Mouse (Mus musculus) liver, adult (tissue): ENCODE results near the gene Ccdc155.

Source experiments
- GATA4 ChIP-seq: IDR thresholded peaks from 2 replicates; pipeline ENCODE4 v1.6.1; 2014; ENCODE audit warnings: mild to moderate bottlenecking, low read length; ENCODE audit not compliant: insufficient replicate concordance

Ccdc155 gene

GRCm38 (mm10) chr7:45204380-45205143 is at the start of gene Ccdc155:
Gene Ccdc155 (minus strand): TSS chr7:45204892.
- no peak for TF ChIP-seq GATA4

GRCm38 (mm10) chr7:45253806-45254205 is 49.1 kb upstream of the Ccdc155 start:
- no peak for TF ChIP-seq GATA4

- TF ChIP-seq GATA4: no peak
Observed at GRCm38 (mm10) chr7:45247666-45248065, 43.0 kb upstream of the Ccdc155 start.

GRCm38 (mm10) chr7:45241389-45241749 is 36.7 kb upstream of the Ccdc155 start:
- no peak for TF ChIP-seq GATA4

- TF ChIP-seq GATA4: no peak
Observed at GRCm38 (mm10) chr7:45240633-45241388, 36.1 kb upstream of the Ccdc155 start, which contains the start of gene Slc6a16. Gene Slc6a16 (plus strand): TSS chr7:45241085.

- no peak for TF ChIP-seq GATA4
Observed at GRCm38 (mm10) chr7:45240109-45240508, 35.4 kb upstream of the Ccdc155 start.

GRCm38 (mm10) chr7:45238723-45239496 is 34.2 kb upstream of the Ccdc155 start, which contains the start of gene Cd37:
Gene Cd37 (minus strand): TSS chr7:45239115.
- TF ChIP-seq GATA4: no peak

- no peak for TF ChIP-seq GATA4
Observed at GRCm38 (mm10) chr7:45237747-45238699, 33.3 kb upstream of the Ccdc155 start.

GRCm38 (mm10) chr7:45235656-45236180 is 31.0 kb upstream of the Ccdc155 start:
- no peak for TF ChIP-seq GATA4

- no peak for TF ChIP-seq GATA4
Observed at GRCm38 (mm10) chr7:45234922-45235571, 30.4 kb upstream of the Ccdc155 start.

- no peak for TF ChIP-seq GATA4
Observed at GRCm38 (mm10) chr7:45234333-45234841, 29.7 kb upstream of the Ccdc155 start.

- no peak for TF ChIP-seq GATA4
Observed at GRCm38 (mm10) chr7:45233580-45234332, 29.1 kb upstream of the Ccdc155 start.
